Mouse (Mus musculus) MEL (cell line): ENCODE measurements around the gene Purb. TPM values are rescaled to one million over a fixed set of nuclear protein-coding genes. Genes with fewer than 3 reads are reported as not detected.

Experiments
- DNase-seq: peaks from one replicate; pipeline ENCODE4 v3.0.0; 2011; ENCODE audit warnings: low read depth, low spot score
- H3K27ac ChIP-seq: 2 replicates; pipeline ENCODE4 v1.5.1; 2012; ENCODE audit warnings: low read depth, mild to moderate bottlenecking, control low read depth, low read length, moderate library complexity; ENCODE audit not compliant: control insufficient read depth
- H3K27me3 ChIP-seq, 2 experiments: fragments of 150-350 bp in 1 of 2; sonication (generic) in 1 of 2; 2 replicates each; pipeline ENCODE4 v1.6.1; 2012; ENCODE audit warnings: low read length in 2 of 2, mild to moderate bottlenecking in 2 of 2, improper control_type of control experiment in 1 of 2, moderate library complexity in 1 of 2; ENCODE audit not compliant: insufficient read depth in 2 of 2, control insufficient read depth in 1 of 2
- H3K36me3 ChIP-seq, 2 experiments: 2 replicates each; pipeline ENCODE4 v1.6.1; 2012 to 2014; ENCODE audit warnings: low read length in 2 of 2, improper control_type of control experiment in 1 of 2, inconsistent platforms in 1 of 2, mild to moderate bottlenecking in 1 of 2; ENCODE audit not compliant: insufficient read depth in 2 of 2, control insufficient read depth in 1 of 2
- H3K4me1 ChIP-seq, 2 experiments: fragments of 150-350 bp in 1 of 2; sonication (generic) in 1 of 2; 2 replicates each; pipeline ENCODE4 v1.6.1; 2012; ENCODE audit warnings: low read length in 2 of 2, improper control_type of control experiment in 1 of 2, mild to moderate bottlenecking in 1 of 2; ENCODE audit not compliant: insufficient read depth in 2 of 2, control insufficient read depth in 1 of 2
- H3K4me3 ChIP-seq, 2 experiments: fragments of 150-350 bp in 1 of 2; sonication (generic) in 1 of 2; 2 replicates each; pipeline ENCODE4 v1.5.1; 2012; ENCODE audit warnings: low read depth in 2 of 2, low read length in 2 of 2, mild to moderate bottlenecking in 2 of 2, moderate library complexity in 2 of 2, control low read depth in 1 of 2, improper control_type of control experiment in 1 of 2; ENCODE audit not compliant: control insufficient read depth in 1 of 2, insufficient read depth in 1 of 2
- H3K79me2 ChIP-seq: 2 replicates; pipeline ENCODE4 v1.6.1; 2012; ENCODE audit warnings: mild to moderate bottlenecking, low read length, moderate library complexity; ENCODE audit not compliant: control insufficient read depth, poor library complexity, insufficient read depth
- H3K9ac ChIP-seq: 2 replicates; pipeline ENCODE4 v1.6.1; 2012; ENCODE audit warnings: low read depth, mild to moderate bottlenecking, control low read depth, low read length, moderate library complexity; ENCODE audit not compliant: control insufficient read depth, poor library complexity, severe bottlenecking
- H3K9me3 ChIP-seq: fragments of 150-350 bp; sonication (generic); replicated peaks from 2 replicates; pipeline ENCODE4 v1.6.1; 2012; ENCODE audit warnings: mild to moderate bottlenecking, low read length, improper control_type of control experiment, moderate library complexity; ENCODE audit not compliant: insufficient read depth
- BHLHE40 ChIP-seq: IDR thresholded peaks from 2 replicates; pipeline ENCODE4 v1.6.1; 2012; ENCODE audit warnings: low read depth, mild to moderate bottlenecking, inconsistent platforms, low read length, improper control_type of control experiment, borderline replicate concordance
- CHD1 ChIP-seq: IDR thresholded peaks from 2 replicates; pipeline ENCODE4 v1.6.1; 2012; ENCODE audit warnings: low read depth, mild to moderate bottlenecking, inconsistent platforms, low read length, improper control_type of control experiment
- ELF1 ChIP-seq: IDR thresholded peaks from 2 replicates; pipeline ENCODE4 v1.6.1; 2014; ENCODE audit warnings: low read depth, mild to moderate bottlenecking, inconsistent platforms, low read length, improper control_type of control experiment, moderate library complexity
- EP300 ChIP-seq, 2 experiments: IDR thresholded peaks; 2 replicates each; pipeline ENCODE4 v1.6.1; 2011; ENCODE audit warnings: improper control_type of control experiment in 2 of 2, low read length in 2 of 2, low read depth in 1 of 2, mild to moderate bottlenecking in 1 of 2
- ETS1 ChIP-seq: IDR thresholded peaks from 2 replicates; pipeline ENCODE4 v1.6.1; 2012; ENCODE audit warnings: low read depth, mild to moderate bottlenecking, inconsistent platforms, low read length, improper control_type of control experiment, moderate library complexity
- GATA1 ChIP-seq: IDR thresholded peaks from 2 replicates; pipeline ENCODE4 v1.6.1; 2011; ENCODE audit warnings: low read depth, low read length, improper control_type of control experiment
- HCFC1 ChIP-seq: IDR thresholded peaks from 2 replicates; pipeline ENCODE4 v1.6.1; 2012; ENCODE audit warnings: low read depth, mild to moderate bottlenecking, inconsistent platforms, low read length, improper control_type of control experiment, moderate library complexity
- JUND ChIP-seq: IDR thresholded peaks from 2 replicates; pipeline ENCODE4 v1.6.1; 2011; ENCODE audit warnings: low read depth, mild to moderate bottlenecking, improper control_type of control experiment, low read length
- MEF2A ChIP-seq: IDR thresholded peaks from 2 replicates; pipeline ENCODE4 v1.6.1; 2014; ENCODE audit warnings: low read depth, mild to moderate bottlenecking, inconsistent platforms, low read length, improper control_type of control experiment; ENCODE audit not compliant: poor library complexity, insufficient replicate concordance, severe bottlenecking; ENCODE audit errors: extremely low read depth
- NELFE ChIP-seq: IDR thresholded peaks from 2 replicates; pipeline ENCODE4 v1.6.1; 2011; ENCODE audit warnings: low read depth, low read length, improper control_type of control experiment
- POLR2A ChIP-seq, 2 experiments: IDR thresholded peaks; 2 replicates each; pipeline ENCODE4 v1.6.1; 2011 to 2012; ENCODE audit warnings: low read length in 2 of 2, mild to moderate bottlenecking in 2 of 2, control low read depth in 1 of 2, improper control_type of control experiment in 1 of 2, low read depth in 1 of 2, moderate library complexity in 1 of 2; ENCODE audit not compliant: control insufficient read depth in 1 of 2, insufficient read depth in 1 of 2, poor library complexity in 1 of 2
- RAD21 ChIP-seq: IDR thresholded peaks from 2 replicates; pipeline ENCODE4 v1.6.1; 2011; ENCODE audit warnings: mild to moderate bottlenecking, low read depth, low read length, improper control_type of control experiment
- RCOR1 ChIP-seq: IDR thresholded peaks from 2 replicates; pipeline ENCODE4 v1.6.1; 2012; ENCODE audit warnings: low read depth, mild to moderate bottlenecking, inconsistent platforms, low read length, improper control_type of control experiment
- SIN3A ChIP-seq: IDR thresholded peaks from 2 replicates; pipeline ENCODE4 v1.6.1; 2012; ENCODE audit warnings: low read length, improper control_type of control experiment, inconsistent platforms
- TBP ChIP-seq: IDR thresholded peaks from 2 replicates; pipeline ENCODE4 v1.8.0; 2011; ENCODE audit warnings: low read depth, low read length, improper control_type of control experiment
- UBTF ChIP-seq: IDR thresholded peaks from 2 replicates; pipeline ENCODE4 v1.6.1; 2012; ENCODE audit warnings: low read depth, mild to moderate bottlenecking, inconsistent platforms, low read length, improper control_type of control experiment, moderate library complexity, borderline replicate concordance; ENCODE audit not compliant: insufficient read depth
- ZC3H11A ChIP-seq: IDR thresholded peaks from 2 replicates; pipeline ENCODE4 v1.6.1; 2012; ENCODE audit warnings: low read depth, mild to moderate bottlenecking, inconsistent platforms, low read length, improper control_type of control experiment
- ZMIZ1 ChIP-seq: IDR thresholded peaks from 2 replicates; pipeline ENCODE4 v1.6.1; 2012; ENCODE audit warnings: low read depth, mild to moderate bottlenecking, inconsistent platforms, low read length, improper control_type of control experiment, moderate library complexity
- polyA plus RNA-seq, 2 experiments: library from polyadenylated mRNA; stranded (reverse) in 1 of 2; unstranded in 1 of 2; fragments of >175 nt in 1 of 2; fragments of >200 nt in 1 of 2; gene quantifications; 2 replicates each; pipeline versions ENCODE4 v1.2.1 to v1.2.4; 2012; ENCODE audit warnings: low replicate concordance in 2 of 2, low read depth in 1 of 2; ENCODE audit not compliant: insufficient read length in 2 of 2, insufficient read depth in 1 of 2, missing spikeins in 1 of 2
- total RNA-seq: library from RNA; depleted of rRNA; stranded (reverse); fragments of 300-350 nt; gene quantifications from 2 replicates; pipeline ENCODE4 v1.2.3, GENCODE M21; 2012

The Purb gene
- total and polyA plus RNA-seq, 3 experiments = 23.1 to 33.9 (median 32.7) TPM

DNA sequence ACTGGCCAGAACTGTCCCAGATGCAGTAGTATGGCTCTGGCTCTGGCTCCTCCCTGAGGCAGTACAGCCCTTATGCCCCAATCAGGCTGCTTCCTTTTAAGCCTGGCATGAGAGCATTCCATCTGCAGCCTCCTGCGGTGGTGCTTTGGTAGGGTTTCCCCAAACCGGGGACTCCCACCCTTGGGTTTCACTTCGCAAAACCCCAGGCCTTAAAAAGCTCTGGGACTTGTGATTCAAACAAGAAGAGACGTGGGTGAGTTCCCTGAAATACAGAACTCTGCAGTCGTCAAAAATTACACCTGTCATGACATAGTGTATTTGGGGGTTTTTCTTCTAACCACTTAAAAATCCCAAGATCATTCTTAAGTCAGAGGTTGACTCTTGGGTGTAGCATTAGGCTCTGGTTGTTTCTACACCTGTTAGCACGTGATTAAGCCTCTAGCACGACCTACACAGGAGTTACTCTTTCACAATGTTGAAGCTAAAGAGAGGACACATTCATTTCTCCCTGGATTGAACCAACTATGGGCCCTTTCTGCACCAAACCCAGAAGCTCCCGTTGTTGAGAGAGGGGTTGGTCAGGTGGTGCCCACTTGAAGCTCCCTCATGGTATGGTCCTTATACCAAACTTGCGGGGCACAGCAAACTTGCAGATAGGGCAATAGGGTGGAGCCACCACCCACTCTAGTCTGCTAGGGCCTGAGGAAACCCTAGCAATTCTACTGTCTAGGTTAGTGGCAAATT lies 47.2 kb upstream of the Purb start:
- DNase-seq = peak; percentile 27
- Histone ChIP-seq H3K36me3 (peaks cover 22 to 25% of the 10 kb centered on the region in 2 experiments), H3K79me2 (peaks cover 21% of the 10 kb centered on the region), H3K9me3 (no peaks in the 10 kb centered on the region), H3K4me1 (peaks cover 7 to 28% of the 10 kb centered on the region in 2 experiments; a peak in 3 of 4 replicates), H3K9ac (no peak overlapping the region), H3K4me3 (no peak overlapping the region), H3K27me3 (no peaks in the 10 kb centered on the region), H3K27ac (no peak overlapping the region)
- no peak for TF ChIP-seq JUND

DNA sequence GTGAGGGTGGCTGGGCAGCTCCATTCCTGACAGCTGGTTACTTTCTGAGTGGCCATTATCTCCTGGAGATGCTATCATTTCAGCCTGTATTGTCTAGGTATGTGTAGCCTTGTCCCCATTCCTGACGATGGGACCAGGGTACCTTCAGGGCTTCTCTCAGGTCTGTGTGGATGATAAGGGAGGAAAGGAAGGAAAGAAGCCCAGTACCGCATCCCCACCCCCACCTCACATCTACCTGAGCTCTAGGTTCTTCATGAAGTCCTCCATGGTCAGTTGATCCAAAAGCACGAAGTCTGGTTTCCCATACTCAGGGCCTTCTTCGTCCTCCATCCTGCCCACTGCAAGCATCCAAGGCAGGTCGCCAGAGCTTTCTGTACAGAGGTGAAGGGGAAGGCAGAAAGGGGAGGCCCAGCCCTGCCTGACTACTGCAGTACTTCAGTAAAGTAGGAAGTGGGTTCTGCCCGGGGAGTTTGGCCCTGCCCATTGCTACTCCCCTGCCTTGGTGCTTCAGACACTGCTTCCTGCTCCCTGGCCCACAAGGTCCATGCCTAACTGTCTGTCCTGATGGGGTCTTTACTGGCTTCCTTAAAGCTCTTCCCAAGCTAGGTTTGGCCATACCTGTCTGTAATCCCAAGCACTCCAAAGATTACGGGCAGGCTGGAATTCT lies 44.9 kb upstream of the Purb start, which contains the start of gene Myo1g:
Myo1g (minus strand) TSS at position 459 of the 667 bp plus-strand sequence.
- peaks cover 7 to 20% of the 10 kb centered on the region in 2 experiments; a peak in 3 of 4 replicates for H3K4me1 ChIP-seq
- no peak for TF ChIP-seq ZC3H11A
- no peak for TF ChIP-seq JUND
- peak; percentile 42; the same call in 1 of the 2 replicates for TF ChIP-seq SIN3A
- peak; percentile 46 to 76; a peak in 1 of 4 replicates for TF ChIP-seq POLR2A (IDR thresholded peaks at IDR 0.05; ENCODE audit: control insufficient read depth in 1 of 2, insufficient read depth in 1 of 2, low read depth in 1 of 2, low read length in 2 of 2, poor library complexity in 1 of 2)
- peak; percentile 88 for TF ChIP-seq ELF1
- TF ChIP-seq CHD1 = peak; percentile 74; the same call in 1 of the 2 replicates
- TF ChIP-seq NELFE = peak; percentile 42
- peak; percentile 62 for TF ChIP-seq HCFC1
- TF ChIP-seq RCOR1 = 0 out of 2 replicates have a peak, but pooled peaks have one; percentile 4
- peak; percentile 77 for TF ChIP-seq TBP
- no peak for TF ChIP-seq UBTF
- no peak for TF ChIP-seq MEF2A
- TF ChIP-seq BHLHE40 = 0 out of 2 replicates have a peak, but pooled peaks have one; percentile 6
- TF ChIP-seq RAD21 = no peak
- TF ChIP-seq GATA1 = no peak; the same call in 1 of the 2 replicates
- TF ChIP-seq EP300 (IDR thresholded peaks at IDR 0.05; ENCODE audit: low read depth in 1 of 2, low read length in 2 of 2) = peak; percentile 1 to 31; a peak in 1 of 4 replicates
- no peak for TF ChIP-seq ETS1
- TF ChIP-seq ZMIZ1 = peak; percentile 80; the same call in 1 of the 2 replicates
- TF ChIP-seq, all 39 proteins: peak for 11
- peak; percentile 91 for DNase-seq
- Histone ChIP-seq H3K4me3 (peak within 1 kb of the TSS; percentile 49 to 63), H3K36me3 (peaks cover 7 to 17% of the 10 kb centered on the region in 2 experiments; a peak in 3 of 4 replicates), H3K27ac (peak within 1 kb of the TSS; percentile 92), H3K9me3 (no peaks in the 10 kb centered on the region), H3K9ac (peak within 1 kb of the TSS; percentile 70), H3K79me2 (peaks cover under 1% of the 10 kb centered on the region), H3K27me3 (no peaks in the 10 kb centered on the region)
